Mouse (Mus musculus) MEL (cell line): ENCODE data around the gene Daam1.

Source experiments
- CHD1 ChIP-seq: IDR thresholded peaks from 2 replicates; pipeline ENCODE4 v1.6.1; 2012; ENCODE audit warnings: low read depth, mild to moderate bottlenecking, inconsistent platforms, low read length, improper control_type of control experiment
- ELF1 ChIP-seq: IDR thresholded peaks from 2 replicates; pipeline ENCODE4 v1.6.1; 2014; ENCODE audit warnings: low read depth, mild to moderate bottlenecking, inconsistent platforms, low read length, improper control_type of control experiment, moderate library complexity
- EP300 ChIP-seq, 2 experiments: IDR thresholded peaks; 2 replicates each; pipeline ENCODE4 v1.6.1; 2011; ENCODE audit warnings: improper control_type of control experiment in 2 of 2, low read length in 2 of 2, low read depth in 1 of 2, mild to moderate bottlenecking in 1 of 2
- HCFC1 ChIP-seq: IDR thresholded peaks from 2 replicates; pipeline ENCODE4 v1.6.1; 2012; ENCODE audit warnings: low read depth, mild to moderate bottlenecking, inconsistent platforms, low read length, improper control_type of control experiment, moderate library complexity
- POLR2A ChIP-seq, 2 experiments: IDR thresholded peaks; 2 replicates each; pipeline ENCODE4 v1.6.1; 2011 to 2012; ENCODE audit warnings: low read length in 2 of 2, mild to moderate bottlenecking in 2 of 2, control low read depth in 1 of 2, improper control_type of control experiment in 1 of 2, low read depth in 1 of 2, moderate library complexity in 1 of 2; ENCODE audit not compliant: control insufficient read depth in 1 of 2, insufficient read depth in 1 of 2, poor library complexity in 1 of 2
- ZNF384 ChIP-seq: IDR thresholded peaks from 2 replicates; pipeline ENCODE4 v1.6.1; 2012; ENCODE audit warnings: low read depth, mild to moderate bottlenecking, inconsistent platforms, low read length, improper control_type of control experiment

GRCm38 (mm10) chr12:71883066-71883711 lies 52.3 kb downstream of the Daam1 start:
- TF ChIP-seq POLR2A (IDR thresholded peaks at IDR 0.05; ENCODE audit: control insufficient read depth in 1 of 2, insufficient read depth in 1 of 2, low read depth in 1 of 2, low read length in 2 of 2, poor library complexity in 1 of 2): no peak
- no peak for TF ChIP-seq HCFC1
- TF ChIP-seq ZNF384: no peak
- TF ChIP-seq EP300 (IDR thresholded peaks at IDR 0.05; ENCODE audit: low read depth in 1 of 2, low read length in 2 of 2): no peak
- TF ChIP-seq CHD1: no peak
- TF ChIP-seq ELF1: no peak
